Mouse (Mus musculus) spleen, postnatal 4 days (tissue): ENCODE measurements around the gene Dtnb.
A peak's percentile ranks its signal among the peaks of the same experiment; 100 is the strongest.

Source experiments
- DNase-seq, 2 experiments: peaks; one replicate each; pipeline ENCODE4 v3.0.0; 2022; ENCODE audit warnings: low spot score in 2 of 2

The Dtnb gene

DNA sequence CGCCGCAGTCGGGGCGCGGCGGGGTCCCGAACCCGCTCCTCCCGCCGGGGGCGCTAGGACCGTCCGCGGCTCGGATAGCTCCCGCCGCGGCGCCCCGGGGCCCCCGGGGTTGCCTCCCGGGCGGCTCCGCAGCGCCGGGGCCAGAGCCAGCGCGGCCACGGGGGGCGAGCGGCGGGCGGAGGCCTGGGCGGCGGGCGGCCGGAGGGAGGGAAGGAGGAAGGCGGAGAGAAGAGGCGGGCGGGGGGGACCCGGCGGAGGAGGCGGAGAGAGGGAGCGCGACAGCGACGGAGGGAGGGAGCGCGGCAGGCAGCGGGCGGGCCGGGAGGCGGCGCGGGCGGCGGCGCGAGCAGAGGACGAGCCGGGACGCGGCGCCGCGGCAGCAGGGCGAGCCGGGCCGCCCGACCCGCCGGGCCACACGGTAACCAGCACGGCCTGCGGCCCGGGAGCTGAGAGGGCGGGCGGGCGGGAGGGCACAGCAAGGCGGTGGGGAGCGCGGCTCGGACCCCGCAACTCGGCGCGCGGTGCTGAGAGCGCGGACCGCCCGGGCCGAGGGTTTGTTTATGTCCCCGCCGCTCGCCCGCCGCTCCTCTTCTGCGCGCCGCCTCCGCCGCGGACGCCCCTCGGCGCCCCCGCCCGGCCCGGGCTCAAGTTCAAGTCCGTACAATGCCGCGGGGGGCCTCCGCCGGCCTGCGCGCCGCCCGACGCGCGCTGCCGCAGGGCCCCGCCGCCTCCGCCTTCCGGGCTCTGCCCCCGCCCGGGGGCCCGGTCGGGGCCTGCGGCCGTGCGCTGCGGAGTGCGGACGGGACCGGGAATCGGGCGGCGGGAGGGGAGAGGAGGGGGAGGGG lies 234.7 kb downstream of the Dtnb start:
- peak; percentile 58 to 75 for DNase-seq

DNA sequence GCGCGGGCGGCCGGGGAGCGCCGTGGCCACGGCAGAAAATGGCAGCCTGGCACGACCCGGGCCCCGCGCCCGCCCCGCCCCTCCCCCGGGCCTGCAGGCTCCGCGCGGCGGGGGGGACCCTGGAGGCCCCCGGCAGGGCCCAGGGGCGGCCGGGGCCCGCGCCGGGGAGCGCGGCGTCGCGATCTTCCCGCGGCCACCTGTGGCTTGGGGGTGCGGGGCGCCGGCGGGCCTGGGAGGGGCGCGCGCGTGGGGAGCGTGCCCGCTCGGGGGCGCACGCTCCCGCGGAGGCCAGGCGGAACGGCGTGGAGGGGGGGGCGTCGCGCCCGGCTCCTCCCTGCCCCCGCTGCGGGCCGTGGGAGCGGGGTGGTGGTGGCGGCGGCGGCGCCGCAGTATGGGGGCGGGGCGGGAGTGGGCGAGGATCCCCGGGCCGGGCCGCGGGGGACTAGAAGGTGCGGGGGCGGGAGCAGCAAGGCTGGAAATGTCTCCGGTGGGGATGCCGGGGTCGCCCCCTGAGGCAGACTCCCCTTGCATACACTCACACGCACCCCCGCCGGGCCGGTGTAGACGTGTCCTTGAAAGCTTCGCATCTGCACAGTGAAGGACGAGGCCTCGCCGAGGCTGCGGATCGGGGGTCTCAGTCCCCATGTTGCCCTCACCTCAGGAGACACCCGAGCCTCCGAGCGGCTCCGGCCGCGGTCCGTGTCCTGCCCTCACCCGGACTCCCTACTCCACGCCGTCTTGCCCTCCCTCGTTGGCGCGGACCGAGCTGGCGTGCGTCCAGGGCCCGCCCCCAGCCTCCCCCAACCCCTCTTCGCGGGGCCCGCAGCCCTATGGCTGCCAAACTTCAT lies 235.6 kb downstream of the Dtnb start:
- peak; percentile 34 to 75 for DNase-seq

DNA sequence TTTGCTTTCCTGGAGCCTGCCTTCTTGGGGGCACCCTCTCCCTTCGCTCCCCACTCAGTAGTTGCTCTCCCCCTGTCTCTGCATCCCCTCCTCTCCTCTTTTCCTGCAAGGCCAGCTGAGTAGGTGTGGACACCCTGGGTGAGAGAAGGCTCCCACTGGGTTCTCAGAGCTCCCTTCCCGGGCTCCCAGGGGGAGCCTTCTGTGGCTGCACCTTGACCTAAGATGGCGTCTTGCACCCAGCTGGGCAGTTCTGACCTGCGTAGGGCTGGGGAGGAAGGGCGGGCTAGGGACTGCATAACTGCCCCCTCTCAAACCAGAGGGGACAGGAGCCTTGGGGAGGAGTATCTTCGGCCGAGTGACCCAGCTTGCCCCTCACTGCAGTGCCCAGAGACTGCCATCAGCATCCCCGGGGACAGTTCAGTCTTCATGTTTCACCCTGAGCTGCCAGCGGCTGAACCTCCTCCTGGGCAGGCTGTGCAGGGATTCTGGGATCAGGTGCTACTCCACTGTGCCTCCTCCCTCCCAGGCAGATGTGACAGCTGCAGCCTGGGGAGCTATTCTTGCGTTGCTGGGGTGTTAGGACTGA lies 236.3 kb downstream of the Dtnb start:
- peak; percentile 19 to 67 for DNase-seq

DNA sequence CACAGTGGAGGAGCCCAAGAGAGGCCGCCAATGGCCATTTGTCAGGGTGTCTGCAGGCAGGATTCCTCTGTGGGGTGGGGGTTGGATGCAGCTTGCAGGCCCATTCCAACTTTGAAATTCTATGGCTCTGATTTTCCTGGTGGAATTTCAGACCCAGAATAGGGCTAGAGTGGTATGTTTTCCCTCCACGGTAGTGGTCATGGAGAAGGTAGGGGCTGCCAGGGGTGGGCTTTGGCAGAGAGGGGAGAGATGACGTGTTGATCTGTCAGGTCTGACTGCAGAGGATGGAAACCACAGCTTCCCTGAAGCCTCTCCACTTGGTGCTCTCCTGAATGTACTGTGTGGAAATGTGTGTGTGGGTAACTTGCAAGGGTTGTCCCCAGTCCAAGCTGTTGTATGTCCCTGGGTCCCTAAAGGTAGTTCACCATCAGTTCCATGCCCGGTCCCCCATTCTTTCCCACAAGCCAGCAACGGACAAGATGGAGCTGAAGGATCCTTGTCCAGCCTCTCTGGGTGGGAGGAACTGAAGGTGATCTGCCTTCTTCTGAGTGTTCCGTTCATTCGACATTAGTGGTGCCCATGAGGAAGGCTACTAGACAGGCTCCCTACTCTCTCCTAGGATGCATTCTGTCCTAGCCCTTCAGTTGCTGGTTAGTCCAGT lies 237.5 kb downstream of the Dtnb start:
- DNase-seq: no peak

DNA sequence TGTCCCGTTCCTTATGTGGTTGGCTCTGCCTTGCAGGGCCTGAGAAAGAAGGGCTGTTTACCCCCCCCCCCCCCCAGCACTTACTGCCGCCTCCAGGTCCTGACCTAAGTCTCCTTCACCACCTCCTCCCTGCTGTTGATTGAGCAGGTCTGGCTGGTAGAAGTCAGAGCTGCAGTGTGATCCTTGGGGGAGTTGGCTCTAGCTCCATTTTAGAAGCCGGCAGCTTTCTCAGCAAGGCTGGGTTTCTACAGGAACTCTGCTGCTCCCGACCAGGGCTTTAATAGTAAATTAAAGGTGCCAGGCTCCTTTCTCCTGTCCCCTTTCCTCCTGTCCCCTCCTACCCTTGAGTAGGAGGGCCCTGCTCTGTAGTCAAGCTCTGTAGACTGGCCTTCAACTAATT lies 238.3 kb downstream of the Dtnb start:
- DNase-seq: no peak

DNA sequence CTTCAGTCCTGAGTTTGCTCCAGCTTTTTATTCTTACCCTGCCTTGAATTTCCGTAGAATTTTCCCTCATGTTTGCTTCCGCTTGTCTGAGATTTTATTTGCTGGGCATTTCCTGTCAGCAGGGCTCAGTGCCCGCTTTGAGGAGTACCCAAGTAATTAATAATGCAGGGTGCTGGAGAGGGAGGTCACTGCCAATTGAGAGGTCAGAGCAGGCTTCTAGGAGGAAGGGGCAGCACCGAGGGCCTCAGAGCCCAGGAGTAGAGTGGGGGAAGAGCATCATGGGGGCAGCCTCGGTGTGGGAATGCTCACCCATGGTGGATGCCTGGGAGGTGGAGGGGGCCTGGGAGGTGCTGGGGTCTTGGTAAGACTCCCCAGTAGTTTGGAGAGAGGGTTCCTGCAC lies 239.4 kb downstream of the Dtnb start:
- DNase-seq: no peak

DNA sequence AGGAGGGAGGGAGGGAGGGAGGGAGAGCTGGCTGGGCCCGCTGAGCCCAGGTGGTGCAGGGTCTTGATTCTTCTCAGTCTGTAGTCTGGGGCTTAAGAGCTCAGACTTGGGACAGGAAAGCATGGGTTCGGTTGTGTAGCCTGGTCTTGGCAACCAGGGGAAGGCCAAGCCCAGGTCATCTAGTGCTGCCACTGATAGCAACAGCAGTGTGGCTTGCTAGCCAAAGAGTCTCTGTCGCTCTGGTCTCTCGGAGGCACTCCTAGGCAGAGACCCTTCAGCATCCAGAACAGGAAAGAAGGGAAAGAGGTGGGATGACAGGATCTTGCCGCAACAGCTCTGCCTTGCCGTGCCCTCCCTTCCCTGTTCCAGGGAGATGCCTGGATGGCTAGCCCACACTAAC lies 240.1 kb downstream of the Dtnb start:
- DNase-seq: no peak

DNA sequence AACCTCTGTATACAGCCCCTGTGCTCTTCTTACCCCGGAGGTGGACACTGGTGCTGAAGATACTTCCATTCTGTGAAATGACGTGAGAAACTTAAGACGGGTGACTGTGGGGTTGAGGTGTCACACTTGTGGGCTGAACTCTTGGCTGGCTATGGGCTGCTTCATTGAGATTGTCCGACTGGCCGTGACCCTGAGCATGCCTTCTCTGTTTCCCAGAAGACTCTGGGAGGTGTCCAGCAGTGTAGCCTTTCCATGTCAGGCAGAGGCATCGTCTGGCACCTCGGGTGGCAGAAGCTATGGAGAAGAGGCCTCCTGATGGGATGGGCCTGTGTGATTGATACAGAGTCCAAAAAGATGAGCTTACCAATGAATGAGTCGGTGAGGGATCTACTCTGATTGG lies 241.0 kb downstream of the Dtnb start:
- DNase-seq: no peak

DNA sequence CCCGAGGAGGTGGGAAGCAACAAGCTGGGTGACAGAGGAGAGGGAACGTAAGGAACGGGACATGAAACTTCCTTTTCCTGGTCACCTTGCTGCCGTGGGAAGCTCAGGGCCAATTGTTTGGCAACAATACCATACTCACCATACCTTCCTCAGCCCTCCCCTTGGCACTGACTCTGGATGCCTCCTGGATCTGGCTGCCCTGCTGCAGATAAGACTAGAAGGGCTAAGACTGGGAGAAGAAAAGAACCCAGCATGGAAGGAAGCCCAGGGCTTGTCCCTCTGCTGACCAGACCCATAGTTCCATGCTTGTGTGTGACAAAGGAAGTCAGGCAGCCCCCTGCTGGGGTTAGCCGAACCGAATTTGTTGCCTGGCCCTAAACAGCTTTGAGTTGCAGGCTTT lies 243.2 kb downstream of the Dtnb start:
- no peak for DNase-seq

DNA sequence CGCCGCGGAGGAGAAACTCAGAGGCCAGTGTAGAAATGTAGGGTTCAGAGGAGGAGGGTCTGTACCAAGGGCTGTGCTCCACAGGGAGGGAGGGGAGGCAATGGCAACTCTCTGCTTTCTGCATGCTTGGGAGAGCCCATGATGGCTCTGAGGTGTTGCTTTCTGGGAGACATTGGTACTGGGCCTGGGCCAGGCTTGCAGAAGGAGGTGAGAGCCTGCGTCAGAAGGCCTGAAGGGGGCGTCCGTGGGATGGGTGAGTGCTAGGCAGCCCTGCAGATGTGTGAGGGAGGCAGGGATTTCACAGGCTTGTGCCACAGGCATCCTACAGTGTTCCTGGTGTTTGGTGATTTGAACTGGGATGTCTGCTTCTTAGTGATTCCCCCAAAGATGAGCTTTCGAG lies 244.9 kb downstream of the Dtnb start:
- DNase-seq: no peak

DNA sequence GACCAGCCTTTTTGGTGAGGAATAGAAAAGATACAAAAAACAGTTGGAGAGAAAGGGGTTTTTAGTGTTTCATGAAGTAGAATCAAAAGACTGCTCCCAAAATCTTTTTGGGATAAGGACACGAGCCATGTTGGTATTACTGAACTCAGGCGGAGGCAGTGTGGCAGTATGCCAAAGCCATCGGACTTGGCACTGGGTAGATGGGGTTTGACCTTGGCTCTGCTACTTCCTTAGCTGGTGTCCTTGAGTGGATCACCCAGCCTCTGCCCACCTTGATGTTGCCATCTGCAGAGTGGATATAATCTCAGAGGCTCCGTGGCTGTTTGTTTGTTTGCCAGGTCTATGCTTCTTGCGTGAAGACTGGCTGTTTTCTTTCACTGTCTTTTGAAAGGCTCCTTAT lies 245.4 kb downstream of the Dtnb start:
- DNase-seq: no peak

DNA sequence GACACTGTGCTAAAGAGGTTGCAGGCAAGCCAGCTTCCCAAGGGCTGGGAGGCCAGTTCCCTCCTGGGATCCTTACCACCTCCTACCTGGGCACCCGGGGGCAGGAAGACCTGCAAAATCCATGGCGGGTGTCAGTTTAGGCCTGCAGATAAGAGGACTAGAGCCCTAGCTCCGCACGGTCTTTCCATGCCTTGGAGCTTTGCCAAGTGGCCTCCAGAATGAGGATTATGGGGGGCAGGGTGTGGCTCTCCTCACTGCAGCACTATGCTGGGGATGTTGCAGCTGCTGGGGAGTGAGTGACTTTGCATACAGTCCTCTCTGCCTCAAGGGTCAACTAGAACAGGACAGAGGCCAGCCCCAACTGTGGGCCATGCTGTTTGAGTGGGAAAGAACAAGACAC lies 247.7 kb downstream of the Dtnb start:
- DNase-seq: no peak

DNA sequence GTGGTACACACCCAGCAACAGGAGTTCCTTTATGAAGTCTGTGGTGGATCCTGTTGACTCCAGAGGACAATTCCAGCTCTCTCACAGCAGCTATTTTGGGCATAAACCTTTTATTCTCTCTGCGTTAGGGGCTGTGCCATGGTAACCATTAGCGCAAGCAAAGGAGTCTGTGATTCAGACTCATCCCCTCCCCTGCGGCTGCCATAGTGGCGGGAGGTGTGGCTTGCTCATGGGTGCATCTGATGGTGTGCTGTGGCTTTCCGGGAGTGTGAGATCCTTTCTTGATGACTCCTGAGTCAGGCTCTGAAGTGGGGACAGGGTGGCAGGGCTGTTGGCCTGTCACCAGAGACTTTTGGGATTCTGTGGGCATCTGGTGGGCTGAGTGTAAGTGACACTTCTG lies 251.2 kb downstream of the Dtnb start:
- no peak for DNase-seq

DNA sequence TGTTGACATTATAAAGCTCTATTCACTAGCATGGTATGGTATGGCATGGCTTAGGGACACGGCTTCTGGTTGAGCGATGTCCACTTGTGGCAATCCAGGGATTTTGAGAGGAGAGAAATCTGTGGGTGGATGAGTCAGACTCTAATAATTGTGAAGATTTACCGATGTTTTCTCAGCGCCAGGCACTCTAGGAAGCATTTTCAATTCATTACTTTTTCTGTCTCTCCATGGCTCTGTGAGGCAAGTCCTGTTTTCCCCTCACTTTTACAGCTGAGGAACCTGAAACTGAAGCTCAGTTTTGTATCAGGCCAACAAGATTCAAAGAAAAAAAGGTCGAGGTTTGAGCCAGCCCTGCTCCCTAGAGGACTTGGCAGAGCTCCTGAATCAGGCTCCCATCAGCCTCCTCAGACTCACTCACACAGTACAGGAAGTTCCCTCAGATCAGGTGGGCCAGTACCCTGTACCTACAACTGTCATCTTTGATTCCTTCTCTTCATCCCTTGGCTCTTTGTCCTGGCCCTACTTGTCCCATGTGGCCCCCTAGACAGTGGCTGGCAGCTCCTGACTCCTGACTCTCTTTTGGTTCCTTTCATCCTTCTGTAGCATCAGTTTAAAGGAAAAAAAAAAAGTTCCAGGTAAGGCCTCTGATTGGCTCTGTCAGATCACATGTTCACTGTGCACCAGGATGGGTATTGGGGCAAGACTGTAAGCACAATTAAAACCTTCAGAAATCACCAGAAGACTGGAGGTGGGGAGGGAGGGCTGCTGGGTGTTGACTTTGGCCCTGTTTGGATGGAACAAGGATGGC lies 252.9 kb downstream of the Dtnb start:
- no peak for DNase-seq

DNA sequence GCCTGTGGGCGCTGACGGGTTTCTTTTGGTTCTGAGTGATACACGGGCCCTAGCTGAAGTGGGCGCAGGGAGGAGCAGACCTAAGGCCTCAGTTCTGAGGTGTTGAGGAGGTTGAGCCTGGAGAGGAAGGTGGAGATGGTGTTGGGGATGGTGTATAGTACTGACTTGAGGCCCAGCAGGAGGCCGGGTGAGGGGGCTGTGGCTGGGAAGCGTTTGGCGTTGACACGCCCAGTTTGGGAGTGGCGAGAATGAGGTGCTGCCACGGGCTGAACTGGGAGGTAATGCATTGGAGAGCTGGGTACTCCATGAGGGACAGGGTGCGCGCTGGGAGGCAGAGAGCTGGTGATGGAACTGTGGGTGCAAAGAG lies 253.5 kb downstream of the Dtnb start:
- DNase-seq: no peak

DNA sequence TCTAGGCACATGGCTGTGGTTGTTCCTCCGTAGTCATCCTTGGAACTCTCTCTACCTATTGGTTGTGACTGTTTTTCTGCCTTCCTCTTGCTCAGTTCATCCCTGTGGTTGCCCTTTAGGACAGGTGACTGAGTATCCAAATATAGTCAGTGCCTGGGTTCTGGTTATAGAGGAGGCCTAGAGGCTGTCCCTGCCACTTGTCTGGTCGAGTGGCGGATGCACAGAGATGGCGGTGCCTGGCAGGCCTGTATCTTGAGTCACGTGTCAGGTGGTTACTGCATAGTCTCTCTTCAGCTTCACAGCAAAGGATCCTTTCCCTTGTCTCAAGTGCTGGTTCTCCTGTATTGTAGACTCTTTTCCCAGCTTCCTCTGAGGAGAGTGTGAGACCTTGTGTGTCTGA lies 255.6 kb downstream of the Dtnb start:
- DNase-seq: no peak
